Mouse (Mus musculus): Measurements from ENCODE around the gene Ascc1. TPM values are rescaled to one million over a fixed set of nuclear protein-coding genes. Genes with fewer than 3 reads are reported as not detected.

Ascc1 gene
- 24.2 and 26.2 TPM in 2 replicates for polyA plus RNA-seq (2012; rRNA removed)

DNA sequence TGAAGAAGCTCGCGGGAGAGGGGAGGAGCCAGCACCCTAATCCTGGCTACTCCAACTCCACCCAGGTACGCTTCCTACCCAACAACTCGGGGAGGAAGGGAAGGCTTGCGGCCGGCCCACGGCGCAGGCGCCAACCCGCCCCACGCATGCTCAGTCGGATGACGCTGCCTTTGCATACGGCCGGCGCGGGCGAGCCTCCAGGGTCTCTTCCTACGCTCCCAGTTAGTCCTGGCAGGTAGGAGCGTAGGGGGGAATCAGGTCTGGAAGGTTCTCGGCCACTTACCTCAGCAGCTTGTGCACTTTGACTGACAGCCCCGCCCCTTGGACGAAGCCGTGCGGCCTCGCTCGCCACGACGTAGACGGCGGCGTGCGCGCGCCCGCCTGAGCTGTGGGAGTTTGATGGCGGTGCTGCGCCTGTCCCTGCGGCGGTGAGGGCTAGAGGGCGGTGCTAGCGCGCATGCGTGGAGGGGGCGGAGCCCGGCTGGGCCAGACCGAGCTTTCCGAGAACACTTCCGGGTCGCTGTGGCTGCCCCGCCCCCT is at the start of gene Ascc1, which contains the start of gene Anapc16:
TSS of gene Ascc1 (plus strand) at position 133 of the 540 bp plus-strand sequence.
TSS of gene Anapc16 (minus strand) at position 463 of the 540 bp plus-strand sequence.
- peak; percentile 96 for DNase-seq
- H3K4me1 ChIP-seq (replicated peaks; ENCODE audit: control insufficient read depth, insufficient read depth, low read length): peaks cover 26% of the 10 kb centered on the region
- H3K4me3 ChIP-seq (ENCODE audit: control insufficient read depth, insufficient read depth, low read length): peak within 1 kb of the TSS; percentile 76
- under 1% methylated on average over 51 of the region's 51 CpGs for WGBS
- H3K36me3 ChIP-seq (ENCODE audit: control insufficient read depth, insufficient read depth, low read length): no peaks in the 10 kb centered on the region
- TF ChIP-seq POLR2A (IDR thresholded peaks at IDR 0.05; ENCODE audit: control insufficient read depth, extremely low read depth, insufficient read depth, low read length, poor library complexity): peak; percentile 75; the same call in 1 of the 2 replicates
- 0 out of 2 replicates have a peak, but pooled peaks have one; percentile 48 for TF ChIP-seq CTCF (IDR thresholded peaks at IDR 0.05; ENCODE audit: borderline replicate concordance, control insufficient read depth, extremely low read depth, insufficient read depth, low read length, poor library complexity)
- H3K27ac ChIP-seq (ENCODE audit: control insufficient read depth, insufficient read depth, low read length): peak within 1 kb of the TSS; percentile 87
- H3K27me3 ChIP-seq (ENCODE audit: control insufficient read depth, insufficient read depth, low read length): no peaks in the 10 kb centered on the region

GRCm38 (mm10) chr10:59953564-59954039 is 49.0 kb upstream of the Ascc1 start:
- DNase-seq: no peak
- TF ChIP-seq POLR2A (IDR thresholded peaks at IDR 0.05; ENCODE audit: control insufficient read depth, extremely low read depth, insufficient read depth, low read length, poor library complexity): no peak
- no peak for TF ChIP-seq CTCF (IDR thresholded peaks at IDR 0.05; ENCODE audit: borderline replicate concordance, control insufficient read depth, extremely low read depth, insufficient read depth, low read length, poor library complexity)
- Histone ChIP-seq H3K36me3 (ENCODE audit: control insufficient read depth, insufficient read depth, low read length) (peaks cover 12% of the 10 kb centered on the region), H3K4me3 (ENCODE audit: control insufficient read depth, insufficient read depth, low read length) (no peak overlapping the region), H3K27me3 (ENCODE audit: control insufficient read depth, insufficient read depth, low read length) (no peaks in the 10 kb centered on the region), H3K4me1 (replicated peaks; ENCODE audit: control insufficient read depth, insufficient read depth, low read length) (peaks cover 29% of the 10 kb centered on the region), H3K27ac (ENCODE audit: control insufficient read depth, insufficient read depth, low read length) (no peak overlapping the region)
- WGBS: 73% methylated on average over 7 of the region's 7 CpGs

DNA sequence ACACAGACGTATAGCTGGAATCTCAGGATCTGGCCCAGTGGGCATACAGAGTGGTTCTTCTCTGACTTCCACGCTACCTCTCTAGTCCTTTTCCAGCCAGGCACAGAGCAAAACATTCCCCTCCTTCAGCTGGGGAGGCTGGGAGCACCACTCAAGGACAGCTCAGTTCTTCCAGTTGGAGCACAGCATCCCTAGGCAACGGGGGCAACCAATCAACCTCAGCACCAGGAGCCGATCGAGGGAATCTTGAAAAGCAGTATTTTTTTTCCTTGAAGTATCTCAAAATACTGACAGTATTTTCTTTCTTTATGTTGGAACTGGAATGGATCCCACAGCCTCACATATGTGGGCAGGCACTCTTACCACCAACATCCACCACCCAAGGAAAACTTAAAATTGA is 45.9 kb upstream of the Ascc1 start:
- 94% methylated on average over 5 of the region's 5 CpGs for WGBS

DNA sequence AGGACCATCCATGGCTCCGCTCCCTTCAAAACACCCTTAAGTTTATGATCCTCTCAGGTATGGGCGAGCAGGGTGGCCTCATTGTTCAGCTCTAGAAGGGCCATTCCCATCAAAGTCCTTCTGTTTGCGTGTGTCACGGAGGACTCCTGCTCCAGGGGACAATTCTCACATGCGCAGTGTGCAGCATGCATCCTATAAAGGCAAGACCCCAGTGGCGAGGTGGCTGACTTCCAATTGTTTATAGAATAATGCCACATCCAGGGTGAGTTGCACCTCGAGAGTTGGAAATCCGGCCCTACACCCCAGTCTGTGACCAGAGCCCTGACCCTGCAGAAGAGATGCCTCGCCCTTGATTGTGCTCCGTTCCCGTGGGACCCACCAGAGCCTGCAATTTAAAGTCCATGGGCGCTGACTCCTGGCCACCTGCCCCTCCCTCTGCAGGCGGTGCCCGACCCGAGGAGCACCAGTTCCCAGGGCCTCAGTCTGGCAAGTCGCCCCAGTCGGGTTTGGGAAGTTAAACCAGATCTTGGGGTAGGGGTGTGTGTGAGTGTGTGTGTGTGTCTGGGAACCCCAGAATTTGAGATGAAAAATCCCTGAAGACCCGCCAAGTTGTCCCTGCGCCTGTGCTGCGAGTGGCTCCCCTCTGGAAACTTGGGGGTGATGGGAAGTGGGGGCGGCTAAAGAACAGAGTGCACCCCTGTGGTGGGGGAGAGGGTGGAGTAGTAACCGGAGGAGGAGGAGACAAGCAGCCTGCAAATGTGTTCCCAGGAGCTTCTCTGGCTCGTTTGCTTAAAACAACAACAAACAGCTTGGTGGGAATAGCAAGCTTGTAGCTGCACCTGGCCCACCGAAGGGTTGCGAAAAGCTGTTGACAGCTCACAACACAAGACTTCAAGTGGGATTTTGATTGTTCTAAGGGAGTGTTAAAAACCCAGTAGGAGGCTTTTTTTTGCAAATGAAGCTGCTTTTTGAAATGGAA is 45.1 kb upstream of the Ascc1 start:
- H3K4me1 ChIP-seq (replicated peaks; ENCODE audit: control insufficient read depth, insufficient read depth, low read length): peaks cover 26% of the 10 kb centered on the region
- H3K27ac ChIP-seq (ENCODE audit: control insufficient read depth, insufficient read depth, low read length): peak overlapping the region; percentile 57; the same call in 1 of the 2 replicates
- no peak for TF ChIP-seq POLR2A (IDR thresholded peaks at IDR 0.05; ENCODE audit: control insufficient read depth, extremely low read depth, insufficient read depth, low read length, poor library complexity)
- no peak for TF ChIP-seq CTCF (IDR thresholded peaks at IDR 0.05; ENCODE audit: borderline replicate concordance, control insufficient read depth, extremely low read depth, insufficient read depth, low read length, poor library complexity)
- H3K4me3 ChIP-seq (ENCODE audit: control insufficient read depth, insufficient read depth, low read length): no peak overlapping the region
- DNase-seq: no peak
- 73% methylated on average over 25 of the region's 25 CpGs for WGBS
- H3K36me3 ChIP-seq (ENCODE audit: control insufficient read depth, insufficient read depth, low read length): no peaks in the 10 kb centered on the region
- H3K27me3 ChIP-seq (ENCODE audit: control insufficient read depth, insufficient read depth, low read length): no peaks in the 10 kb centered on the region

More for the DNA sequence above, 45.9 kb upstream of the Ascc1 start:
- Histone ChIP-seq H3K27me3 (ENCODE audit: control insufficient read depth, insufficient read depth, low read length) (no peaks in the 10 kb centered on the region), H3K36me3 (ENCODE audit: control insufficient read depth, insufficient read depth, low read length) (no peaks in the 10 kb centered on the region), H3K4me1 (replicated peaks; ENCODE audit: control insufficient read depth, insufficient read depth, low read length) (peaks cover 26% of the 10 kb centered on the region), H3K4me3 (ENCODE audit: control insufficient read depth, insufficient read depth, low read length) (no peak overlapping the region), H3K27ac (ENCODE audit: control insufficient read depth, insufficient read depth, low read length) (no peak overlapping the region)
- no peak for TF ChIP-seq POLR2A (IDR thresholded peaks at IDR 0.05; ENCODE audit: control insufficient read depth, extremely low read depth, insufficient read depth, low read length, poor library complexity)
- no peak for TF ChIP-seq CTCF (IDR thresholded peaks at IDR 0.05; ENCODE audit: borderline replicate concordance, control insufficient read depth, extremely low read depth, insufficient read depth, low read length, poor library complexity)
- no peak for DNase-seq

GRCm38 (mm10) chr10:59958458-59958857 is 44.1 kb upstream of the Ascc1 start:
- DNase-seq: no peak
- TF ChIP-seq POLR2A (IDR thresholded peaks at IDR 0.05; ENCODE audit: control insufficient read depth, extremely low read depth, insufficient read depth, low read length, poor library complexity): no peak
- WGBS: 62% methylated on average over 5 of the region's 5 CpGs
- peaks cover 26% of the 10 kb centered on the region for H3K4me1 ChIP-seq (replicated peaks; ENCODE audit: control insufficient read depth, insufficient read depth, low read length)
- H3K27ac ChIP-seq (ENCODE audit: control insufficient read depth, insufficient read depth, low read length): 0 out of 2 replicates have a peak overlapping the region, but pooled peaks have one; percentile 16
- H3K27me3 ChIP-seq (ENCODE audit: control insufficient read depth, insufficient read depth, low read length): no peaks in the 10 kb centered on the region
- H3K36me3 ChIP-seq (ENCODE audit: control insufficient read depth, insufficient read depth, low read length): no peaks in the 10 kb centered on the region
- H3K4me3 ChIP-seq (ENCODE audit: control insufficient read depth, insufficient read depth, low read length): no peak overlapping the region

GRCm38 (mm10) chr10:59959517-59959916 is 43.1 kb upstream of the Ascc1 start:
- Histone ChIP-seq H3K36me3 (ENCODE audit: control insufficient read depth, insufficient read depth, low read length) (no peaks in the 10 kb centered on the region), H3K4me3 (ENCODE audit: control insufficient read depth, insufficient read depth, low read length) (no peak overlapping the region), H3K27me3 (ENCODE audit: control insufficient read depth, insufficient read depth, low read length) (no peaks in the 10 kb centered on the region), H3K4me1 (replicated peaks; ENCODE audit: control insufficient read depth, insufficient read depth, low read length) (peaks cover 33% of the 10 kb centered on the region), H3K27ac (ENCODE audit: control insufficient read depth, insufficient read depth, low read length) (no peak overlapping the region)
- TF ChIP-seq CTCF (IDR thresholded peaks at IDR 0.05; ENCODE audit: borderline replicate concordance, control insufficient read depth, extremely low read depth, insufficient read depth, low read length, poor library complexity) (no peak), POLR2A (IDR thresholded peaks at IDR 0.05; ENCODE audit: control insufficient read depth, extremely low read depth, insufficient read depth, low read length, poor library complexity) (no peak)
- 93% methylated on average over 12 of the region's 12 CpGs for WGBS
- DNase-seq: no peak

Data from thymus, adult 2 months (tissue).